Mouse (Mus musculus) embryonic facial prominence, embryonic 12.5 days (tissue): Measurements from ENCODE around the gene Tbx21. TPM values are rescaled to one million over a fixed set of nuclear protein-coding genes. Genes with fewer than 3 reads are reported as not detected.
A peak's percentile ranks its signal among the peaks of the same experiment; 100 is the strongest.

ENCODE experiments used
- ATAC-seq: fragments of 200-750 bp; cut with Nextera tagmentation; 2 replicates; pipeline ENCODE4 v1.8.0; 2017; ENCODE audit not compliant: insufficient number of reproducible peaks, insufficient read depth, low FRiP score, low TSS enrichment
- H3K27ac ChIP-seq: fragments of 300-500 bp; sonication (generic); 2 replicates; pipeline ENCODE4 v1.5.1; 2016; ENCODE audit warnings: mild to moderate bottlenecking
- H3K27me3 ChIP-seq: fragments of 300-500 bp; sonication (generic); 2 replicates; pipeline ENCODE4 v1.6.1; 2016; ENCODE audit warnings: mild to moderate bottlenecking, moderate library complexity
- H3K36me3 ChIP-seq: fragments of 300-500 bp; sonication (generic); 2 replicates; pipeline ENCODE4 v1.6.1; 2016; ENCODE audit warnings: mild to moderate bottlenecking
- H3K4me1 ChIP-seq: fragments of 300-500 bp; sonication (generic); 2 replicates; pipeline ENCODE4 v1.6.1; 2016
- H3K4me2 ChIP-seq: fragments of 300-500 bp; sonication (generic); replicated peaks from 2 replicates; pipeline ENCODE4 v1.6.1; 2016; ENCODE audit warnings: mild to moderate bottlenecking, moderate library complexity
- H3K4me3 ChIP-seq: fragments of 300-500 bp; sonication (generic); 2 replicates; pipeline ENCODE4 v1.5.1; 2016; ENCODE audit warnings: mild to moderate bottlenecking
- H3K9ac ChIP-seq: fragments of 300-500 bp; sonication (generic); 2 replicates; pipeline ENCODE4 v1.6.1; 2016; ENCODE audit warnings: mild to moderate bottlenecking, moderate library complexity
- H3K9me3 ChIP-seq: fragments of 300-500 bp; sonication (generic); 2 replicates; pipeline ENCODE4 v1.6.1; 2016; ENCODE audit warnings: mild to moderate bottlenecking, moderate library complexity
- WGBS: fragments of 180-500 bp; shearing (Covaris S2); methylation state at CpG from one replicate; pipeline ENCODE4 v1.1.7; 2016; 5-methylcytosine and 5-hydroxymethylcytosine counted together
- polyA plus RNA-seq: library from polyadenylated mRNA; unstranded; fragments of >200 nt; fragmentation: Nextera tagmentation; extraction: Ambion mirVana; gene quantifications from 2 replicates; pipeline ENCODE4 v1.2.1, GENCODE M21; 2016

Gene Tbx21
- polyA plus RNA-seq, 1 experiment from 2014 or later = 0.20 TPM

DNA sequence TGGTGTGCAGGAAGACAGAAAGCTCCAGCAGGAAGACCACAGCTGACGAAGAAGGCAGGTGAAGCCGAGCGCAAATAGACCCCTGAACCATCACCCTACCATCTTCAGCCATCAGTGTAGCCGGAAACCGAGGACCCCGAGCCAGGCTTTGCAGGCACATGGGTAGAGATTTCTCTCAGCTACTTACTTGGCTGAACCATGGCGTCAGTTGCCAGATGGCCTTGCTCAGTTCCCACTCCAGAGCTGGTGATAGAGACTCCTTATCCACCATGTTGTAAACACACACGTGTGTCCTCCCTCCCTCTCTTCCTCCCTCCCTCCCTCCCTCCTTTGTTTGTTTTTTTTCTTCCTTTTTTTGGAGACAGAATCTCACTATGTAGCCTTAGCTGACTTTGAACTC lies 40.9 kb downstream of the Tbx21 start:
- Histone ChIP-seq H3K4me1 (no peaks in the 10 kb centered on the region), H3K27me3 (no peaks in the 10 kb centered on the region), H3K9me3 (no peaks in the 10 kb centered on the region), H3K36me3 (no peaks in the 10 kb centered on the region), H3K27ac (no peak overlapping the region), H3K9ac (no peak overlapping the region), H3K4me2 (no peak overlapping the region), H3K4me3 (no peak overlapping the region)
- 72% methylated on average over 8 of the region's 8 CpGs for WGBS
- ATAC-seq = no peak

DNA sequence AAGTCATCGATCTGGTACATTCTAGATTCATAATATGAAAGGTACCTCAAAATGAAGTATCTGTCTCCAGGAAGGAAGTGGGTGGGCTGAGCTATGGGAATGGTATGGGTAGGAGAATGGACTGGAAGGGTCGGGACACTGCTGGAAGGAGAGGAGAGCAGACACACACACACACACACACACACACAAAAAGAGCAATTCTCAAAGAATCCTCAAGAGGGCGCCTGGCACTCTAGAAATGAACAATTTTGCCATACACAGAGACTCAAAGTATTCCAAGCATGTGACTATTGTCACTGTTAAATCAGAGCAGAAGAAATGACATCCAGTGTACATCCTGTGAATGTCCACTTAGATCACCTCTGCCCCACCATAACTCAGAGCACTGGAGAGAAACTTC lies 42.6 kb downstream of the Tbx21 start:
- peaks cover 12% of the 10 kb centered on the region for H3K36me3 ChIP-seq
- no peak overlapping the region for H3K4me2 ChIP-seq
- no peaks in the 10 kb centered on the region for H3K27me3 ChIP-seq
- H3K9ac ChIP-seq = no peak overlapping the region
- 30% methylated on average over 3 of the region's 3 CpGs for WGBS
- no peak overlapping the region for H3K27ac ChIP-seq
- no peak overlapping the region for H3K4me3 ChIP-seq
- 0 out of 2 replicates have a peak, but pooled peaks have one; percentile 47 for ATAC-seq
- H3K4me1 ChIP-seq = no peaks in the 10 kb centered on the region
- no peaks in the 10 kb centered on the region for H3K9me3 ChIP-seq

DNA sequence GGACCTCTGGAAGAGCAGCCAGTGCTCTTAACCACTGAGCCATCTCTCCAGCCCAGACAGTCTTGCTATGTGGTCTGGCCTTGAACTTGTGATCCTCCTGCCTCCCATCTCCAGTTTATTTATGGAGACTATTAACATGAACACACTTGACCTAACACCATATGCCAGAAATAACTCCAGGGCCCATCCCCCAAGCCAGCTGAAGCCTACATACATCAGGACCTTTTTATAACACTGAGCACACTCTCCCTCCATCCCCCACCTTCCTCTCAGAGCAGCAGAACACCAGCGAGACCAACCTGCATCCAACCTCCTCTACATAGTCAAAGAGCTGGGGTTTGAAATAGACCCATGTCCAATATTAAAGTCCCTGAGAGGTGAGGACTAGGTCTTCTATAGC lies 44.0 kb downstream of the Tbx21 start:
- WGBS = 73% methylated on average over 1 of the region's 1 CpGs
- H3K36me3 ChIP-seq = peaks cover 15% of the 10 kb centered on the region
- no peak overlapping the region for H3K27ac ChIP-seq
- H3K4me3 ChIP-seq = no peak overlapping the region
- no peaks in the 10 kb centered on the region for H3K9me3 ChIP-seq
- H3K27me3 ChIP-seq = no peaks in the 10 kb centered on the region
- H3K4me2 ChIP-seq = no peak overlapping the region
- ATAC-seq = no peak
- H3K4me1 ChIP-seq = no peaks in the 10 kb centered on the region
- no peak overlapping the region for H3K9ac ChIP-seq

DNA sequence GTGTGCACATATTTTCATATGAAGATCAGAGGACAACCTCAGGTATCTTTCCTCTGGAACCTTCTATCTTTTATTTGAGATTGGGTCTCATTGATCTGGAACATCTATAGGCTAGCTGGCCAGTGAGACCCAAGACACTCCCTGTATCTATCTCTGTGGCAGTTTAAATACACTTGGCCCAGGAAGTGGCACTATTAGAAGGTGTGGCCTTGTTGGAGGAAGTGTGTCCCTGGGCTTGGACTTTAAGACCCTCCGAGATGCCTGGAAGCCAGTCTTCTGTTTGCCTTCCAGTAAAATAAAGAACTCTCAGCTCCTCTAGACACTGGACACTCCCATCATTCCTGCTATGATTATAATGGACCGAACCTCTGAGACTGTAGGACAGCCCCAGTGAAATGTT lies 45.4 kb downstream of the Tbx21 start:
- no peak overlapping the region for H3K4me2 ChIP-seq
- no peak for ATAC-seq
- H3K36me3 ChIP-seq = peaks cover 15% of the 10 kb centered on the region
- H3K27me3 ChIP-seq = no peaks in the 10 kb centered on the region
- H3K27ac ChIP-seq = no peak overlapping the region
- no peak overlapping the region for H3K9ac ChIP-seq
- no peak overlapping the region for H3K4me3 ChIP-seq
- no peaks in the 10 kb centered on the region for H3K9me3 ChIP-seq
- no peaks in the 10 kb centered on the region for H3K4me1 ChIP-seq
- WGBS = 83% methylated on average over 2 of the region's 2 CpGs

DNA sequence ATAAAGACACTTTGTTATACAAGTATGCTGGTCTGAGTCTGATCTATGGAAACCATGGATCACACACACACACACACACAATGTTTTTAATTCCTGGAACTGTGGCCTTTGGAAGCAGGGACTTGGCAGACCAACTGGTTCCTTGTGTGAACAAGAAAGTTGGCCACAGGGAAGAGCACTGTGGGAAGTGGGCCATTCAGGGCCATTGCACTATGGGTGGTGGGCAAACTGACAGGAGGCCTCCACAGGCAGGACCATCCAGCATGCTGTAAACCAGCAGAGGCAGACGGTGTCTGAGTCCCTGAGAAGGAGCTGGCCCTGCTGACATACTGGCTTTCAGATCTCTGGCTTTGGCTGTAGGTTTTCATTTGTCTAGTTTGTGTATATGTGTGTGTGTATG lies 45.8 kb downstream of the Tbx21 start:
- Histone ChIP-seq H3K27ac (no peak overlapping the region), H3K4me1 (no peaks in the 10 kb centered on the region), H3K9ac (no peak overlapping the region), H3K4me2 (no peak overlapping the region), H3K36me3 (peaks cover 17% of the 10 kb centered on the region), H3K4me3 (no peak overlapping the region), H3K27me3 (no peaks in the 10 kb centered on the region), H3K9me3 (no peaks in the 10 kb centered on the region)
- 79% methylated on average over 1 of the region's 1 CpGs for WGBS
- ATAC-seq = no peak

DNA sequence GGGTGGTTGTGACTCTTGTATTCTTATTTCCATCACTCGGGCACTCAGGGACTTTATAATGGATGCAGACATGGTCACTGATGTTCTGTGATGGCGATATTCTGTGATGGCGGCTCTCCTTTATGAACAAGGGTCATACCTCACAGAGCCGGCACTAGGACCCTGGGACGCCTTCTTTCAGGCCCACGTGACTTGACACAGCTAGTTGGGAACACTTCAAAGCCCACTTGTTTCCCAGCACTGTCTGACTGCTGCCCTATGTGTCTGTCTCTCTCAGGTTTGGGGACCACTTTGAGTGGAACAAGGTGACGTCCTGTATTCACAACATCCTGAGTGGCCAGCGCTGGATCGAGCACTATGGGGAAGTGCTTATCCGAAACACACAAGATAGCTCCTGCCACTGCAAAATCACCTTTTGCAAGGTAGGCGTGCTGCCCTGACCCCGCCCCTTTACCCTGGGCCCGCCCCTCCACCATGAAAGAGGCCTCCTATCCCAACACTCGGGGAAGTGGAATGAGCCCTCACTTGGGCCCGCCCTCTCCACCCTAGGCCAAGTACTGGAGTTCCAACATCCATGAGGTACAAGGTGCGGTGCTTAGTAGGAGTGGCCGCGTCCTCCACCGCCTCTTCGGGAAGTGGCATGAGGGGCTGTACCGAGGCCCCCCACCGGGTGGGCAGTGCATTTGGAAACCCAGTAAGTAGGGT lies 48.3 kb downstream of the Tbx21 start:
- no peaks in the 10 kb centered on the region for H3K4me1 ChIP-seq
- no peak for ATAC-seq
- H3K4me3 ChIP-seq = no peak overlapping the region
- no peak overlapping the region for H3K4me2 ChIP-seq
- H3K9me3 ChIP-seq = no peaks in the 10 kb centered on the region
- H3K9ac ChIP-seq = no peak overlapping the region
- peaks cover 20% of the 10 kb centered on the region for H3K36me3 ChIP-seq
- H3K27ac ChIP-seq = no peak overlapping the region
- no peaks in the 10 kb centered on the region for H3K27me3 ChIP-seq
- WGBS = 46% methylated on average over 22 of the region's 22 CpGs

DNA sequence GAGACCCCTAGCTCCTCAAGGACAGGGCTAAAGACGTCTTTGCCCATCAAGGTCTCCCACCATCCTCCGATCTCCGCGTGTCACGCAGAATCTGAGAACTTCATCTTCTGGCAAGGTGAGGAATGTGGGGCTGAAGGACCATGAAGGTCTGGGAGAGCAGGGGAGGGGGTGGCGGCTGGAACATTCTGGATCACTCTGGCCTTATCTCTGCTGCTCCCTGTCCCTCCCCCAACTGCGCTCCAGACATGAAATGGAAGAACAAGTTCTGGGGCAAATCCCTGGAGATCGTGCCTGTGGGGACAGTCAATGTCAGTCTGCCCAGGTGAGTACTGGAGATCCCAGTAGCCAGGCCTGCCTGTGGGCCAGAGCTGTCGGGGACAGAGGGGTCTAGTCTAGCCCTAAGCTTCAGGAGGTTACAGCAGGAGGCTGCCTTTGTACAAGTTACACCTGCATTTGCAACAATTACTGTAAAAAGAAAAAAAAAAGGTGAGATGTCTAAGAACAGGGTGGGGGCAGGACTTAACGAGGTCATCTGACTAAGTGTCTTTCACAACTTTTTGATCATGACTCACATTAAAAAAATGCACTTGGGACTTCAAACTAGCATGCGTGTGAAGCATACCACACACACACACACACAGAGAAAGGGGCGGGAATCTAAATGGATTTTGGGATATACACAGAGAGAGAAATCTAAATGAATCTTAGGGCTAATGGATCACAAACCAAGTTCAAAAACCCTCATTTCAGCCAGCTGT lies 49.4 kb downstream of the Tbx21 start:
- Histone ChIP-seq H3K4me2 (no peak overlapping the region), H3K9ac (no peak overlapping the region), H3K27me3 (no peaks in the 10 kb centered on the region), H3K36me3 (peaks cover 30% of the 10 kb centered on the region), H3K4me1 (no peaks in the 10 kb centered on the region), H3K4me3 (no peak overlapping the region), H3K27ac (no peak overlapping the region), H3K9me3 (no peaks in the 10 kb centered on the region)
- WGBS = 91% methylated on average over 12 of the region's 12 CpGs
- ATAC-seq = no peak

DNA sequence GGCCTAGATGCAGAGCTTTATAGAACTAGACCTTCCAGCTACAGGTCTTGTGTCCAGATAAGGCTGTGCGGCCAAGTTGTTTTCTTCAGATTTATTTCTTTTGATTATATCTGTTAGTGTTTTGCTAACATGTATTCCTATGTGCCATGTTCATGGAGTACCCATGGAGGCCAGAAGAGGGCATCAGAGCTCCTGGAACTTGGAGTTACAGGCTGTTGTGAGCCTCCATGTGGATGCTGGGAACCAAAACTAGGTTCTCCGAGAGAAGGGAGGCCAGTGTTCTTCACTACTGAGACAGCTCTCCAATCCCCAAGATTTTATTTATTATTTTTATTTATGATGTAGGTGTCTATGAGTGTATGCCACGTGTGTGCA lies 51.2 kb downstream of the Tbx21 start:
- Histone ChIP-seq H3K27me3 (no peaks in the 10 kb centered on the region), H3K36me3 (peaks cover 41% of the 10 kb centered on the region), H3K9ac (no peak overlapping the region), H3K9me3 (no peaks in the 10 kb centered on the region), H3K4me3 (no peak overlapping the region), H3K4me1 (no peaks in the 10 kb centered on the region), H3K4me2 (no peak overlapping the region), H3K27ac (peak overlapping the region; percentile 52)
- 88% methylated on average over 3 of the region's 3 CpGs for WGBS
- no peak for ATAC-seq

DNA sequence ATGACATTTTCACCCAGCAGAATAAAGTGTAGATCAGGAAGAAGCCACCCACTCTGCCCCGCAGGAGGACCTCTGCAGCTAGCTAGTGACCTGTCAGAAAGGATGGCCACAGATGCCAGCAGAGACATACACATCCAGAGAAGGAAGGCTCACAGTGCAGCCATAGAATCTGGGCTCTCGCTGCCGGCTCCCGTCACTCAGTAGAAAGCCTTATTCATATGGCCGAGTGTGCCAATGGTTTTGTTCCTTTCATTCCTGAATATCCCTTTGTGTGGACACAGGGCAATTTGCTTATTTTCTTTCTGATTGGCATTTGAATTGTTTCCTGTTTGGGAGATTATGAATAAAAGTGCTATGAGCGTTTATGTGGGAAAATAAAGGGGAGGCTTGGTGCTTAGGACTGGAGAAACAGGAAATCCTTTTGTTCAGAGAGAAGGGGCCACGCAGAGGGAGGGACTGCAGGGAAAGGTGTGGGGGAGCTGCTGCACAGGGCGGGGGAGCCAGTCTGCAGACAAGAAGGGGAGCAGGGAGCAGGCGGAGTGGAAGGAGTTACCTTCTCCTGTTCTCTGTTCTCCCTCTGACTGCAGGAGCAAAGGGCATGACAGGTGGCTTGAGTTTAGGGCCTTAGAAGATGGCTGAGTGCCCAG lies 51.7 kb downstream of the Tbx21 start:
- Histone ChIP-seq H3K4me3 (no peak overlapping the region), H3K4me2 (no peak overlapping the region), H3K4me1 (no peaks in the 10 kb centered on the region), H3K9me3 (no peaks in the 10 kb centered on the region), H3K36me3 (peaks cover 40% of the 10 kb centered on the region), H3K27me3 (no peaks in the 10 kb centered on the region), H3K9ac (no peak overlapping the region), H3K27ac (peak overlapping the region; percentile 52)
- ATAC-seq = no peak
- 34% methylated on average over 9 of the region's 9 CpGs for WGBS

DNA sequence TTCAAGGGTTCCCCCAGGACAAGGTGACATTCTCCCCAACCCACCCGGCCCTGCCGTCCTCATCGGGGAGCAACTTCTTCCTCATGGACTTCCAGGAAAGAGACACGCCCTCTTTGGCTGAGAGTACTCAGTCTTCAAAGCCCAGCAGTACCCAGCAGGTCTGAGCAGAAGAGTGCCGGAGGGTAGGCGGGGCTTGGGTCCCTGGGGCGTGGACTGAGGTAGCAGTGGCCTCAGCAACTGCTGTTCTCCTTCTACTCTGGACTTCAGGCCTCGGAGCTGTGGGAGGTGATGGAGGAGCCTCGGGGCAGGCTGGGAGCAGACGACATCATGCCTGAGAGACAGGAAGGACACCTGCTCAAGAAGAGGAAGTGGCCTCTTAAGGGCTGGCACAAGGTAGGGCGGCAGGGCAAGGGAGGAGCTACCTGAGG lies 62.9 kb downstream of the Tbx21 start:
- Histone ChIP-seq H3K9ac (peak overlapping the region; percentile 81; the same call in 1 of the 2 replicates), H3K4me1 (peaks cover 19% of the 10 kb centered on the region), H3K36me3 (peaks cover 54% of the 10 kb centered on the region), H3K9me3 (no peaks in the 10 kb centered on the region), H3K27me3 (no peaks in the 10 kb centered on the region), H3K27ac (no peak overlapping the region), H3K4me3 (no peak overlapping the region; the same call in 1 of the 2 replicates), H3K4me2 (peak overlapping the region; percentile 96)
- 38% methylated on average over 11 of the region's 11 CpGs for WGBS
- no peak for ATAC-seq

DNA sequence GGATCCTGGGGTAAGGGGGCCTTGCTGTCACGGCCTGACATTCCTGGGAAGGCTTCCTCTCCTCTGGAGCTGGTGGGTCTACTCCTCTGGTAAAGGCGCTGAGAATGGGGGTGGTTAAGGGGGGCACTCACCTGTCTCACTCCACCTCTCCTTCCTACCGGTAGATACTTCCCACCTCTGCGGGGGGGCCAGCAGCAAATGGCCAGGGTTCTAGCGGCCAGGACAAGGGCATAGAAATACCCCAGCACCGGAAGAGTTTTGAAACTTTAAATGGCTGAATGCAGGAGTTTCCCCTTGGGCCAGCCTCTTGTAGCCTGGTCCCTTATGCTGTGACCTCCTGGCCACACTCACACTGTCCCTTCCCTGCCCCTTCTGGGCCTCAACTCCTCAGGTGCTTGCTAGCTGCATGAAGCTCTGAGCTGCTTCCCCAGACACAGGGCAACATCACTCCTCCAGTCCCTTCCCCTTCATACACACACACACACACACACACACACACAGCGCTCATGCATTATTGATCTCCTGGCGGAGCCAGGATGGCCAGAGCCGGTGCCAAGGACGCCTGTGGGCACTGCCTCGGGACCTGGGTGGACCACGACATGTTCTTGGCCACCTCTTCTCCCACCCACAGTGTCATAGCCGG lies 64.1 kb downstream of the Tbx21 start:
- H3K4me2 ChIP-seq = peak overlapping the region; percentile 96
- H3K27me3 ChIP-seq = no peaks in the 10 kb centered on the region
- ATAC-seq = no peak
- peaks cover 19% of the 10 kb centered on the region for H3K4me1 ChIP-seq
- peaks cover 44% of the 10 kb centered on the region for H3K36me3 ChIP-seq
- 24% methylated on average over 13 of the region's 13 CpGs for WGBS
- no peaks in the 10 kb centered on the region for H3K9me3 ChIP-seq
- peak overlapping the region; percentile 81 for H3K9ac ChIP-seq
- no peak overlapping the region for H3K27ac ChIP-seq
- H3K4me3 ChIP-seq = peak overlapping the region; percentile 70
